Mouse (Mus musculus): ENCODE data around the gene Med29.

DNA sequence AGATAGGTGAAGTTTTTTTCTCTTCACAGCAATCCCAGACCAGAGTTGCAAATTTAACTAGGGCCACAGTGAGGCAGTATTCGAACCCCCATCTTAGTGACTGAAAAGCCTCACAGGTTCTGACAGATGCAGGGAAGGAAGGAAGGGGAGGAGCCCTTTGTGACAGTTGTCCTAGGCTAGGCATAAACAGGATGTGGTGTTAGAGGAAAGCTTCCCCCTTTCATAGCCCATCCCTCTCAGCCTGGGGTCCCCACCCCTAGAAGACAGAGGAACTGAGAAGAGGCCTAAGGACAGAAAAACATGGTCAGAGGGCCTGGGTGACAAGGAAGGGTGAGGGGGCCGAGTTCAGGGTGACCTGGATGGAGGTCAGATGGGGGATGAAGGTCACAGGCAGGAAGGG, 48.2 kb upstream of the Med29 start:
- TF ChIP-seq CTCF (IDR thresholded peaks at IDR 0.05; ENCODE audit: borderline replicate concordance, extremely low read depth, insufficient read depth, insufficient read length): no peak
- TF ChIP-seq POLR2A (IDR thresholded peaks at IDR 0.05; ENCODE audit: borderline replicate concordance, extremely low read depth, insufficient read depth, insufficient read length, poor library complexity, severe bottlenecking): no peak

All from brain, embryonic 14.5 days (tissue).